Mouse (Mus musculus) thymus, adult 2 months (tissue): Measurements from ENCODE around the gene Bex2.

Experiments used
- CTCF ChIP-seq: fragments of 200-500 bp; IDR thresholded peaks from 2 replicates; pipeline ENCODE4 v1.5.1; 2012; ENCODE audit warnings: mild to moderate bottlenecking, control low read depth, low read length, moderate library complexity, borderline replicate concordance; ENCODE audit not compliant: control insufficient read depth, poor library complexity, insufficient read depth; ENCODE audit errors: extremely low read depth
- POLR2A ChIP-seq: fragments of 200-500 bp; IDR thresholded peaks from 2 replicates; pipeline ENCODE4 v1.6.1; 2012; ENCODE audit warnings: mild to moderate bottlenecking, low read length, control low read depth, moderate library complexity; ENCODE audit not compliant: control insufficient read depth, poor library complexity, insufficient read depth; ENCODE audit errors: extremely low read depth

GRCm38 (mm10) chrX:136115419-136115961 lies 47.5 kb upstream of the Bex2 start:
- TF ChIP-seq CTCF (no peak), POLR2A (no peak)
